Mouse (Mus musculus): ENCODE results near the gene Cct4.

Cct4 gene

DNA sequence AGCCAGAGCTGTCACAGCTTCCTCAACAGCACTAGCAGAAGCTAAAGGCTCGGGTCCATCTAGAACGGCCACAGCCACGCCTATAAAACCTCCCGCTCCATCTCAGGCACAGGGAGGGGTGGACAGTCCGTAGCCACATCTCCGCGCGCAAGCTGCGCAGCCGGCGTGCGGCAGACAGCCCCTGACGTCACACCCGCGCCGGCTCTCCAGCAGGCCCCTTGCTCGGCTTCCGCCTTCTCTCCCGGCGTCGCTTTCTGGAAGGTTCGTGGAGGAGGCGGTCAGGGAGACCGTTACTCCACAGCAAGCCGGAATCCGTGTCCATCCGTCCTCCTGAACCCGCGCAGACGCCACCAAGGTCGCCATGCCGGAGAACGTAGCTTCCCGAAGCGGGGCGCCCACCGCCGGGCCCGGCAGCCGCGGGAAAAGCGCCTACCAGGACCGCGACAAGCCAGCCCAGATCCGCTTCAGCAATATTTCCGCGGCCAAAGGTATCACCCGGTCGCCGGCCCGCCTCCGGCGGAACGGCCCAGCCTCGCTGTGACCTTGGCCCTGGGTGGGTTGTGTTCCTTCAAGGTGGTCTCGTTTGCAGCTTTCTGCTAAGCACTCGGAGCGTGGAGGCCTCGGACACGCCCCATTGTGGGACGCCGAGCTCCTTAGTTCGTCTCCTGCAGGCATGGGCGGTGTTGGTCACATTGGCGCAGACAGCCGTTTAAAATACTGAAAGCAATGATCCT is at the start of gene Cct4:
TSS of gene Cct4 (plus strand) at position 127 of the 734 bp plus-strand sequence.
- peak; percentile 93 to 96 for DNase-seq

DNA sequence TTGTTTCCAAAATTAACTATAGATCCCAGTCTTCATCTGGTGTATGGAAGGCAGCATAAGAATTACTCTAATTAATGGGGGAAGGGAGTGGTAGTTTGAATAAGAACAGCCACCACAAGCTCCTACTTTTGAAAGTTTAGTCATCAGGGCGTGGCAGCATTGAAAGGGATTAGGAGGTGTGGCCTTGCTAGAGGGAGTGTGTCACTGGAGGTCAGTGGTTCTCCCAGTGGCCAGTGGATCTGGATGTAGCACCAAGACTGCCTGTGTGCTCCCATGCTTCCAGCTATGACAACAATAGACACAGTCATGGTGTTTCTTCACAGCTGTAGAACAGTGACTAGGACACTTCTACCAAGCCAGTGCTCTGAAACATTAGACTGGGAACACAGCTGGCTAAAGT is 41.2 kb upstream of the Cct4 start:
- no peak for DNase-seq

DNA sequence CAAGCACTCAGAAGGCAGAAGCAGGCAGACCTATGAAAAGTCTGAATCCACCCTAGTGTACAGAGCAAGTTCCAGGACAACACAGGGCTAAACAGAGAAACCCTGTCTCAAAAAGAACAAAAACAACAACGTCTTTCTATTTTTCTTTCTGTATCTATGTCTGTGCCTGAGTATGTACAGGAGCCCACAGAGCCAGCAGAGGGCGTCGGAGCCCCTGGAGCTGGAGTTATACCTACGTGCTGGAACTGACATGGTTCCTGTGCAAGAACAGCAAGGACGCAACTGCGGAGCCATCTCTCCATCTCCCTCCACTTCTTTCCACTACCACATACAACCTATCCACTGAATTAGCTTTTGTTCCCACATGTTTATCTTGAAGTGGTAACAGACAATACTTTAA is 40.2 kb upstream of the Cct4 start:
- no peak for DNase-seq

DNA sequence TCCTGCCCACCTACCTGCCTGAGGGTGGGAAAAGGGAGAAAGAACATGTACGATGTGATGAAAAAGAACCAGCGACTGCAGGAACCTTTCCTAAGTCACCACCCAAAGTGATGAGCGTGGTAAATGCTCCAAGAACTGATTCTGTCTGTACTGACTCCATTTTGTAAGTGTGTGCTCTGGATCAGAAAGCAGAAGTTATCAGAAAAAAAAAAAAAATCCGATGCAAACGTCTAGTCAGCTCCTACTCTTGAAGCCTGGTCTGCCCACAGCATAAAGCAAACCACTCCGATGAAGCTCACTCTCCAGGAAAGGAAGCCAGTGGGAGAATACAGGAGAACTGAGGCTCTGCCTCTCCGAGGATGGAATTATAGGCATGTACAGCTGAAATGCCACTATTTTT is 37.7 kb upstream of the Cct4 start:
- no peak for DNase-seq

DNA sequence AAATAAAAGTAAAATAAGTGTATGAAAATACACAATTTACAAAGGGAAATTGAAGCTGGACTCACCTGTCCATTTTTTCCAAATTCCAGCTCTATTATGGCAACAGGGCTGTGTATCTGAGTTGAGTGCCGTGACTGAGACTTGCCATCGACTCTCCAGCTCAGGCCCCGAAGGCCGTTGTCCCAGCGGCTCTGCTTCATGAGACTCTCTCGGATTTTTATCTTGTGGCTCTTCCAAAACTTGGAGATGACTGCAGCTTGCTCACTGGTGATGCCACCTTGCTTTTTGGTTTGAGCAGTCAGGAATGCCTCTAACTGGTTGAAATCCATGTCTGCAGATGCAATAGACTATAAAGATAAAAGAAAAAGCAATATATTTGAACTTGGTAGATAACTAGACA is 34.0 kb upstream of the Cct4 start:
- no peak for DNase-seq

DNA sequence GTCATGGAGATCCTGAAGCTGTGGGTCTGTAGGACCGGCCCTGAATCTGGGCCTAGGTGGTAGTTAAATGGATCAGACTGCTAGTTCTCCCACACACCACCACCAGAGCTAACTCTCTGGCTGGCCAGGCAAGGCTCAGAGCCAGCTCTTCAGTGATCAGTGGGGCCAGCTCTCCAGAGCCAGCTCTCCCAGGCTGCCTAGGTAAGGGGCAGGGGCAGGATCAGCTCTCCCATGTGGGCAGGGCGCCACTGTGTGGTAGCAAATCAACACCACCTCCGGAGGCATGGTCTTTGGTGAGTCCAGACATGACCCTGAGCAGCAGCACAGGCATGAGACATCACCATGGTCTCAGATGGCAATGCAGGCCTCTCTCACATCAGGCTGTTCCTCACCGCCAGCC is 33.5 kb upstream of the Cct4 start:
- peak; percentile 51 to 57 for DNase-seq

DNA sequence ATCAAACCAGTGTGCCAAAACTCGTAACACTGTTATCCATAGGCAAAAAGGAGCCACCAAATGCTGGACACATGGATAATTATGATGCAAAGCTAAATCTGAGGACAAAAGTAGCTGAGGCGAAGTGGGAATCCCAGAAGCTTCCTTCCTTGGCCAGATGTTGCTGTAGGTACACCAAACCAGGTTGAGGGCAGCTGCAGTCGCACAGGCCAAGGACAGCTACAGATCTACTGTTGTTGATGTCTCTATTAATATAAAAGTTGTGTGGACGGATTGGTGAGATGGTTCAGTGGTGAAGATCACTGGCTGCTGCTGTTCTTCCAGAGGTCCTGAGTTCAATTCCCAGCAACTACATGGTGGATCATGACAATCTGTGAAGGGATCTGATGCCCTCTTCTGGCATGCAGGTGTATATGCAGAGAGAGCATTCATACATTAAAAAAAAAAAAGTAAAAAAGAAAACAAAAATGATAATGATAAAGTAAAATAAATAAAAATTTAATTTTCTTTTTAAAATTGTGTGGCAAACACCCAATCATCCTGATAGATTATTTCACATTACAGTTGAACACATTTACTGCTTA is 32.4 kb upstream of the Cct4 start:
- no peak for DNase-seq

DNA sequence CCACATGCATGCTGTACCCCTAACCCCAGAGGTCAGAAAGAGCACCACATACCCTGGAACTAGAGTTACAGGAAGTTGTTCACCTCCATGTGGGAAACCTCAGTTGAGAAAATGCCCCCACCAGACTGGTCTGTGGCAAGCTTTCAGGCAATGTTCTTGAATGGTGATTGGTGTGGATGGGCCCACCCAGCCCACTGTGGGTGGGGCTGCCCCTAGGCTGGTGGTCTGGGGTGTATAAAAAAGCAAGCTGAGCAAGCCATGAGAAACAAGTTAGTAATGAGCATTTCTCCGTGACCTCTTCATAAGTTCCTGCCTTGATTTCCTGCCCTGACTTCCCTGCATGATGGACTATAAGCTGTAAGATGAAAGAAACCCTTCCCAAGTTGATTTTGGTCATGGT is 28.2 kb upstream of the Cct4 start:
- no peak for DNase-seq

DNA sequence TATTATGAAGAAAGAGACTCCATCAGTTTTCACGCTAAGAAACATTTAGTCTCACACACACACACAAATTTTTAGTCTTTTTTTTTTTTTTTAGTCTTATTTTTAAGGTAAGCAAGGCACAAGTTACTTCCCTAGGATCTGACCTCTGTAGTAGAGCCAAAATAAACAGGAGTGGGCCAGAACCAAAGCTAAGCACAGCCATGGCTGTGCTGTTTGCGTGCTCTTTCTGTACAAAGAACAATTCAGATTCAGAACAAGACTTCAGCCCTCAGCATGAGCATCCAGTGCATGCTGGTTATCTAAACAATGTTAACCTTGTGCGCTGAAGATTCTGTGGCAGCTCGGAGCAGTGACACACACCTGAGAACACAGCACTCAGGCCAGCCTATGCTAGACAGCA is 25.9 kb upstream of the Cct4 start:
- DNase-seq = no peak

DNA sequence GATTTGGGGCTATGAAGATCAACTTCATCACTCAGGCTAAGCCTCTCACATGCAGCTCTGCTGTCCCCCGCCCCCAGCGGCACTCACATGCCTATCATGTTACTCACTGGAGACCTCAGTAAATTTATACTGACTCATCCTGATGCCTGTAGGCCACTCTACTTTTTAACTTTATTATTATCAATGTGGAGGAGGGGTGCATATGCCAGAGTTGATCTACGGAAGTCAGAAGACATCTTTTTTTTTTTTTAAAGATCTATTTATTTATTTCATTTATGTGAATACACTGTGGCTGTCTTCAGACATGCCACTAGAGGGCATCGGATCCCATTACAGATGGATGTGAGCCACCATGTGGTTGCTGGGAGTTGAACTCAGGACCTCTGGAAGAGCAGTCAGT is 24.8 kb upstream of the Cct4 start:
- no peak for DNase-seq

DNA sequence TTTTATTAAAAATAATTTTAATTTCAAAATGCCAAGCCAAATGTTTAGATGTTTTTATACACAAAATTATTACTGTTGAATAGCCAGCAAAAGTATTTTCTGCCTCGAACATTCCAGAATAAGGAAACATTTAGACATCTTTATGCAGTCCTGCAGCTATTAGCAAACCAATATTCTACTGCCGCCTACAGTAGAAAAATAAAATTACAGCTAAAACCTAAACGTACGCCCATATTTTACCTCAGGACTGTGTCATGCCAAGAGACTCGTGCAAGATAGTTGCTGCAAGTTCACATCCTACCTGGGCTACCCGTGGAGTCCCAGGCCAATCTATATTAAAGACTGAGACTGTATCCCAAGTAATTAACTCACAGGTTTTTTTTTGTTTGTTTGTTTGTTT is 20.8 kb upstream of the Cct4 start:
- no peak for DNase-seq

DNA sequence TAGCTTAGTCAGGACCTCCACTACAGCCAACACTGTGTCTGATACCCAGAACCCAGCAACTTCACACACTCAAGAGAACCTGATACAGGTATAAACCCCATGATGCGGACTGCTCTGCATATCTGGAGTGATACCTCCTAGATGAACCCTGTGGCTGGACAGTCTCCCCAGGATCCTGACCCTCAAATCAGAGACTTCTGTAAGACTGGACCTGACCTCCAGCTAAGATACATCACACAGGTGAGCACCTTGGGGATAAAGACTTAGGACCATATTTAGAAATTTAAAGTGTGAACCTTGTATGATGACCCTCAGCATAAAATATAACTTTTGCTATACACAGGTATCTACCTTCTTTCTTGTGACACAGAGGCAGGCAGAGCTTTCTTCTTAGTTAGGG is 19.8 kb upstream of the Cct4 start:
- no peak for DNase-seq

DNA sequence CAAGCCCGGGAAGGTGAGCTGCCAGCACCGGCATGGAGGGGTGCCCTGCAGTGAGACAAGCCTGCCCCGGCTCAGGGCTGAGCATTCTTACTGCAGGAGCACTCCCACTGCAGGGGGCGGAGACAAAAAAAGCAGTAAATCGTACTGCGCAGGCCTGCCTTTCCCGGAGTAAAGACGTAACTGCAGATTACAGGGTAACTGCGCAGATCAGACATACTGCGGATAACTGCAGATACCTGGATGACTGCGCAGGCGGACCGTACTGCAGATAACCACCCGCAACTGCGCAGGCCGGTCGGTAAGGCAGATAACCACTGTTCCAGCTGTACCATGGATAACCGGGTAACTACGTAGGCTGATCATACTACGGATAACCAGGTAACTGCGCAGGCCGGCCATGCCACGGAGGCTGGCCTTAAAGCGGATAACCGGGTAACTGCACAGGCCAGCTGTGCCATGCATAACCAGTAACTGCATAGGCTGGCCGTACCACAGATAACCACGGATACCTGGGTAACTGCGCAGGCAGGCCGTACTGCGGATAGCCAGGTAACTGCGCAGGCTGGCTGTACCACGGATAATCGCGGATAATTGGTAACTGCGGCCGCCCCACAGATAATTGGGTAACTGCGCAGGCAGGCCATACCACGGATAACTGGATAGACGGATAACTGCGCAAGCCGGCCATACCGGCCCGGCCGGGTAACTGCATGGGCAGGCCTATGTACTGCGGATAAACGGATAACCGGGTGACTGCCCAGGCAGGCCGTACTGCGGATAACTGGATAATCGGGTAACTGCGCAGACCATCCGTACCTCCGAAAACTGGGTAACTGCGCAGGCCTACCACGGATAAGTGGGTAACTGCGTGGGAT is 18.2 kb upstream of the Cct4 start, which contains the start of gene Zrsr1:
TSS of gene Zrsr1 (plus strand) at position 171 of the 875 bp plus-strand sequence.
- DNase-seq = peak; percentile 77

DNA sequence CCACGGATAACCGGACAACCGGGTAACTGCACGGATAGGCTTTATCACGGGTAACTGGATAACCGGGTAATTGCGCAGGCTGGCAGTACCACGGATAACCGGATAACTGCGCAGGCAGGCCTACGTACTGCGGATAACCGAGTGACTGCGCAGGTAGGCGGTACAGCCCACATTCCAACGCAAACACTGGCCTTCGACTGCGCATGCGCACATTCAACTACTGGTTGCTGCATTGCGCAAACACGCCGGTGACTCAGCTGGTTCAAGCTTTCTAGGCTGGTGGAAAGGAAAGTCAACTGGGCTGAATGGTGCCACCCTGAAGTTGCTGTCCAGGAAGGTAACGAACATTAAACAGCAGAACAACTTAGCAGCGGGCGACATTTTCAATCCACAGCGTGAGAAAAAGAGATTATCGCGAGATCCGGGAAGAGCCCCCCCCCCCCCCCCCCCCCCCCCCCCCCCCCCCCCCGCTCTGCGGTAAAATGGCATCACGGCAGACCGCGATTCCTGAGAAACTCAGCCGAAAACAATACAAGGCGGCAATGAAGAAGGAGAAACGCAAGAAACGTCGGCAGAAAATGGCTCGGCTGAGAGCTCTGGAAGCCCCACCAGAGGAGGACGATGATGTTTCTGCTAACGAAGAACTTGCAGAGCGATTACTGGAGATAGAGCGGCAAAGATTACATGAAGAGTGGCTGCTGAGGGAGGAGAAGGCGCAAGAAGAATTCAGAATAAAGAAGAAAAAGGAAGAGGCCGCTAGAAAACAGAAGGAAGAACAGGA is 17.4 kb upstream of the Cct4 start:
- peak; percentile 84 to 89 for DNase-seq

DNA sequence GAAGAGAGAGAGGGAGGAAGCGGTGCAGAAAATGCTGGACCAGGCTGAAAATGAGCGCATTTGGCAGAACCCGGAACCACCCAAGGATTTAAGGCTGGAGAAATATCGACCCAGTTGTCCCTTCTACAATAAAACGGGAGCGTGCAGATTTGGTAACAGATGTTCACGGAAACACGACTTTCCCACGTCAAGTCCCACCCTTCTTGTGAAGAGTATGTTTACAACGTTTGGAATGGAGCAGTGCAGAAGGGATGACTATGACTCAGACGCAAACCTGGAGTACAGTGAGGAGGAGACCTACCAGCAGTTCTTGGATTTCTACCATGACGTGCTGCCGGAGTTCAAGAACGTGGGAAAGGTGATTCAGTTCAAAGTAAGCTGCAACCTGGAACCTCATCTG is 16.7 kb upstream of the Cct4 start:
- DNase-seq = no peak

DNA sequence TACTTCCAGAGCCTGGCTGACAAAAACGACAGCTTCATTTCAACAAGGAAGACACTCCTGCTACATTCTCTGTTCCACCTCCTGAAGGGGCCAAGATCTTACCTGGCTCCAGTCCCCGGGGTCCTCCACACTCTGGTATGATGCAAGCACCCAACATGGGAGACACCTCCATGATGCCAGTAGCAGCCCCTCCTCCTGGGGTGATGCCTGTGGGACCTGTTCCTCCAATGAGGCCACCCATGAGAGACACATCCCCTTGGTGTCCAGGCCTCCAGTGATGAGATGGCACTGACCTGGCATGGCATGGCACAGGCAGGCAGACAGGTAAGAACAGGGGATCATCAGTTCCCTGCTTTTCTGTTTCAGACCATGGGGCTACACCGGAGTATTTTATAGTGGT is 12.1 kb upstream of the Cct4 start:
- DNase-seq = no peak

DNA sequence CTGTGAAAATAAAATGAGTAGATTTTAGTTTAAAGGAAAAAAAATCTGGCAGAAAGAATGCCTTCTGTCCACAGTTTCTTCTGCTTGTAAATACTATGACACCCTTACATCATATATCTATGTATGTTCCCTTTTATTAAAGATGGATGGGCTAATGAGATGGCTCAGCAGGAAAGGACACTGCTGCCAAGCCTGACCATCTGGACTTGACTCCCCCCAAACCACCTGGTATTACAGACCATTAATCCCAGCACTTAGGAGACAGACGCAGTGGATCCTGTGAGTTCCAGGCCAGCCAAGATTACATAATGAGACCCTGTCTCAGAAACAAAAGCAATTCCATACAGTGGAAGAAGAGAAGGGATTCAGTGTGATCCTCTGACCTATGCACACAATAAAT is 11.6 kb upstream of the Cct4 start:
- DNase-seq = peak; percentile 79 to 86

DNA sequence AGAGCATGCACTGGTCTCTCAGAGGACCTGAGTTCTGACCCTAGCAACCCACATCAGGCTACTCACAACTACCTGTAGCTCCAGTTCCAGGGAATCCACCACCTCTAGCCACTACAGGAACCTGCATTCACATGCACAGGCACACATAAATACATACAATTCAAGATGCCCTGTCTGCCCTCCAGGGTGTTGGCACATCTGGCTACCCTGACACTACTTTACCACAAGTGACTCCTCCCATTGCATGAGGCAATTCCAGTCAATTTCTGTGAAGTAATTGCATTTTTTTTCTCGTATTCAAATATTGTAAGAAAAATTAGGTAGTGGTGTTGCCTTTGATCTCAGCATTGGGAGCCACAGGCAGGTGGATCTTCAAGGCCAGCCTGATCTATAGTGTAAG is 11.1 kb upstream of the Cct4 start:
- DNase-seq = no peak

DNA sequence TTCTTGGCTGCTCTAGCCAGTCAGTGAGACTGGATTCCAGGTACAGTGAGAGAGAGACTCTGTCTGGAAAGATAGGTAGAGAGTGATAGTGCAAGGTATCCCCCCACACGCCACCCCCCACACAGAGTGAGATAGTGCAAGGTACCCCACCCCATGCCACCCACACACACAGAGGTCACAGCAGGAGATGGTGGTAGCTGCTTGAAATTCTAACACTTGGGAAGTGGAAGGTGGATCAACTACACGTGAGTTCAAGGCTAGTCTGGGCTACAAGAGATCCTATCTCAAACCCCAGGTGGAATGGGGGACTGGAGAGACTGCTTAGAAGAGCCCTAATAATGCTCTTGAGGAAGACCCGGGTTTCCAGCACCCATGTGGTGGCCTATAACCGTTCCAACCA is 9.3 kb upstream of the Cct4 start:
- no peak for DNase-seq

DNA sequence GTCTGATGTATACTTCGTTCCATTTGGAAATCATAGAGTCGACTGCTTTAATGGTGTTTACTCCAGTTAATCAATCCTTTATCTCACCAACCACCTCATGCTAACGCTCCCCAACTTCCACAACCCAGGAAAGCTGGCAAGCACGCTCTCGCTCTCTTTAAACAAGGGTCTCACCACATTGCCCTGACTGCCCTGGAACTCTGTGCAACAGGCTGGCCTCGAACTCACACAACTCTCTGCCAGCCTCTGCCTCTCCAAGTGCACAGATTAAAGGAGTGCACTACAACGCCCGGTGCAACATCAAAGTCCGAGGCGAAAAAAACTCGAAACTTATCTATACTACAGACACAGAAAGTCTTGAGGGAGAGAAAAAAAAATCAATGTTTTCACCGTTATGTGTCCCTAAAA is 8.8 kb upstream of the Cct4 start:
- DNase-seq = peak in 1 of 2 experiments; percentile 31

DNA sequence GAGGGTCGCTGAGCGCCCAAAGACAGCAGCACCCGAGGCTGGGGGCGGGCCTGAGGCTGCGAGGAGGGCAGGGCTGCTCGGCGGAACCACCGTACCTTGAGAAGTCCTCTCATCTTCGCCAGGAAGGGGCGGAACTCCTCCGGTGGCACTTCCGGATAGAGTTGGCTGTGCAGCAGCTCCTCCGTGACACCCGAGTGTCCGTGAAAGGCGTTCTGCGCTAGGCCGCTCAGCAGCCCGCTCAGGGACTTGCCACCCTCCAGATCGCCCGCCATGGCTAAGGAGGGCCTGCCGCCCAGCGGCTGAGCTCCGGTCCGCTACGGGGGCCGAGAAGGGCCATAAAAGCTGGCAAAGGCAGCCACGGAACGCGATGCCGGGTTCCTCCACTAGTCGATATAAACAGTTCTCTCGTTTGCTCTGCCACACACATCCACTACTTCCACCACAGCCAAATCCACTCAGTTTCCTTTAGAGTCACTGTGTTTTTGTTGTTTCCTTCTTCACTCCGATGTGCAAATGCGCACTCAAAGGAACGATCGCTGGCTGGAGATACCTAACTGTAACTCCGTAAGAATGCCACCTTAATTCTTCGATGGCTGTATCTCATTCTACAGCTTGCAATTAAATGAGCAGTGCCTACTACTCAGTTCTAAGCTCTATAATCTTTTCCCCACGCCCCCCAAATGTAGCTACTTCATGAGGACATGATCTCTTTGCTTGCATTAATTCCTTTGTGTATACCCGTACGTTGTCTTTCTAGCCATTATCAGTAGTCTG is 8.1 kb upstream of the Cct4 start, which contains the start of the genes Gm28048 and Commd1:
TSS of gene Gm28048 (minus strand) at position 107 of the 774 bp plus-strand sequence.
TSS of gene Commd1 (minus strand) at position 399 of the 774 bp plus-strand sequence.
- peak; percentile 98 to 99 for DNase-seq

DNA sequence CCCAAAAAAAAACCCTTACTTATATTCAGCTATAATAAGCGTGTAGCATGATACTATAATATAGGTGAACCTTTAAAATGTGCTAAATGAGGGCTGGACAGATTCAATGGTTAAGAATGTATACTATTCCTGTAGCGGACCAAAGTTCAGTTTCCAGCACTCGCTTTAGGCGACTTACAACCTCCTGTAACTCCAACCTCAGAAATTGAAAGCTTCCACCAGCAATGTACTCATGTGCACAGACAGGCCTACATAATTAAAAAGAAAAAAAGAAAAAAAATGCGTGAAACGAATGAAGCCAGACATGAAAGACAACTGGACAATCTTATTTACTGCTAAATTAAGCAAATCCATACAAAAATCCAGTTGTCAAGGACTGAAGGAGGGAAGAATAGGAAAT is 7.5 kb upstream of the Cct4 start:
- no peak for DNase-seq
